Mouse (Mus musculus): ENCODE results near the gene Hspbp1. TPM values are rescaled to one million over a fixed set of nuclear protein-coding genes. Genes with fewer than 3 reads are reported as not detected.

The Hspbp1 gene
- polyA plus RNA-seq, 1 experiment from 2014 or later: 141 TPM

DNA sequence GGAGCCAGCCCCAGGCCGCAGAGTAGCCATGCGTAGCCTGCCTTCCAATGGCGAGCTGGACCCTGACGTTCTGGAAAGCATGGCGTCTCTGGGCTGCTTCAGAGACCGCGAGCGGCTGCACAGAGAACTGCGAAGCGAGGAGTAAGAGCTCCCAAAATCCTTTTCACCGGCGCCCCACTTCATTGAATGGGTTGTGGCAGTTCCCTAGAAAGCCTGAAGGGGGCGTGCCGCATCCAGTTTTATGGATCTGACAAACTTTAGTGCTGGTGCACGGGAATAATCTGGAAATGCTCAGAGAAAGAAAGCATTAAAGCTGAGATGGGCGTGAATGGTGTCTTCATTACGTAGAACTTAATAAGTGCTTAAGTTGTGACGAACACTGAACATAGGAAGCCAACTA is 20.2 kb upstream of the Hspbp1 start:
- H3K27ac ChIP-seq (ENCODE audit: low read depth, low read length): no peak overlapping the region
- DNase-seq (ENCODE audit: low spot score): peak; percentile 48
- 35% methylated on average over 18 of the region's 18 CpGs for WGBS
- no peaks in the 10 kb centered on the region for H3K4me1 ChIP-seq (ENCODE audit: control insufficient read depth, insufficient read depth, low read length)
- H3K9ac ChIP-seq (ENCODE audit: low read length): peak overlapping the region; percentile 25; the same call in 1 of the 2 replicates
- H3K4me3 ChIP-seq (ENCODE audit: low read depth, low read length): no peak overlapping the region
- ATAC-seq: 0 out of 2 replicates have a peak, but pooled peaks have one; percentile 7
- peaks cover 95% of the 10 kb centered on the region for H3K36me3 ChIP-seq (ENCODE audit: control insufficient read depth, insufficient read depth, low read length)
- H3K27me3 ChIP-seq (replicated peaks; ENCODE audit: control insufficient read depth, insufficient read depth, low read length): no peaks in the 10 kb centered on the region
- H3K4me2 ChIP-seq (ENCODE audit: low read length): no peak overlapping the region
- H3K9me3 ChIP-seq (replicated peaks; ENCODE audit: control insufficient read depth, low read length): no peaks in the 10 kb centered on the region

- H3K27ac ChIP-seq (ENCODE audit: low read depth, low read length): no peak overlapping the region
- no peaks in the 10 kb centered on the region for H3K4me1 ChIP-seq (ENCODE audit: control insufficient read depth, insufficient read depth, low read length)
- DNase-seq (ENCODE audit: low spot score) (no peak), ATAC-seq (no peak)
- no peak overlapping the region for H3K4me2 ChIP-seq (ENCODE audit: low read length)
- no peaks in the 10 kb centered on the region for H3K9me3 ChIP-seq (replicated peaks; ENCODE audit: control insufficient read depth, low read length)
- peaks cover 93% of the 10 kb centered on the region for H3K36me3 ChIP-seq (ENCODE audit: control insufficient read depth, insufficient read depth, low read length)
- H3K27me3 ChIP-seq (replicated peaks; ENCODE audit: control insufficient read depth, insufficient read depth, low read length): no peaks in the 10 kb centered on the region
- WGBS: 92% methylated on average over 7 of the region's 7 CpGs
- H3K4me3 ChIP-seq (ENCODE audit: low read depth, low read length): no peak overlapping the region
- no peak overlapping the region for H3K9ac ChIP-seq (ENCODE audit: low read length)
Observed at GRCm38 (mm10) chr7:4703195-4703594, 18.3 kb upstream of the Hspbp1 start.

GRCm38 (mm10) chr7:4702334-4702733 is 17.5 kb upstream of the Hspbp1 start:
- no peaks in the 10 kb centered on the region for H3K9me3 ChIP-seq (replicated peaks; ENCODE audit: control insufficient read depth, low read length)
- DNase-seq (ENCODE audit: low spot score) (no peak), ATAC-seq (no peak)
- no peaks in the 10 kb centered on the region for H3K4me1 ChIP-seq (ENCODE audit: control insufficient read depth, insufficient read depth, low read length)
- no peak overlapping the region for H3K4me2 ChIP-seq (ENCODE audit: low read length)
- H3K9ac ChIP-seq (ENCODE audit: low read length): no peak overlapping the region
- WGBS: 50% methylated on average over 8 of the region's 8 CpGs
- peaks cover 93% of the 10 kb centered on the region for H3K36me3 ChIP-seq (ENCODE audit: control insufficient read depth, insufficient read depth, low read length)
- H3K27ac ChIP-seq (ENCODE audit: low read depth, low read length): no peak overlapping the region
- no peaks in the 10 kb centered on the region for H3K27me3 ChIP-seq (replicated peaks; ENCODE audit: control insufficient read depth, insufficient read depth, low read length)
- H3K4me3 ChIP-seq (ENCODE audit: low read depth, low read length): no peak overlapping the region

- H3K27me3 ChIP-seq (replicated peaks; ENCODE audit: control insufficient read depth, insufficient read depth, low read length): no peaks in the 10 kb centered on the region
- no peak overlapping the region for H3K9ac ChIP-seq (ENCODE audit: low read length)
- 85% methylated on average over 6 of the region's 6 CpGs for WGBS
- no peak overlapping the region for H3K4me2 ChIP-seq (ENCODE audit: low read length)
- no peak for DNase-seq (ENCODE audit: low spot score)
- no peak overlapping the region for H3K27ac ChIP-seq (ENCODE audit: low read depth, low read length)
- no peak for ATAC-seq
- H3K9me3 ChIP-seq (replicated peaks; ENCODE audit: control insufficient read depth, low read length): no peaks in the 10 kb centered on the region
- H3K36me3 ChIP-seq (ENCODE audit: control insufficient read depth, insufficient read depth, low read length): peaks cover 57% of the 10 kb centered on the region
- H3K4me3 ChIP-seq (ENCODE audit: low read depth, low read length): no peak overlapping the region
- peaks cover 6% of the 10 kb centered on the region for H3K4me1 ChIP-seq (ENCODE audit: control insufficient read depth, insufficient read depth, low read length)
Observed at GRCm38 (mm10) chr7:4693004-4693403, 8.1 kb upstream of the Hspbp1 start.

DNA sequence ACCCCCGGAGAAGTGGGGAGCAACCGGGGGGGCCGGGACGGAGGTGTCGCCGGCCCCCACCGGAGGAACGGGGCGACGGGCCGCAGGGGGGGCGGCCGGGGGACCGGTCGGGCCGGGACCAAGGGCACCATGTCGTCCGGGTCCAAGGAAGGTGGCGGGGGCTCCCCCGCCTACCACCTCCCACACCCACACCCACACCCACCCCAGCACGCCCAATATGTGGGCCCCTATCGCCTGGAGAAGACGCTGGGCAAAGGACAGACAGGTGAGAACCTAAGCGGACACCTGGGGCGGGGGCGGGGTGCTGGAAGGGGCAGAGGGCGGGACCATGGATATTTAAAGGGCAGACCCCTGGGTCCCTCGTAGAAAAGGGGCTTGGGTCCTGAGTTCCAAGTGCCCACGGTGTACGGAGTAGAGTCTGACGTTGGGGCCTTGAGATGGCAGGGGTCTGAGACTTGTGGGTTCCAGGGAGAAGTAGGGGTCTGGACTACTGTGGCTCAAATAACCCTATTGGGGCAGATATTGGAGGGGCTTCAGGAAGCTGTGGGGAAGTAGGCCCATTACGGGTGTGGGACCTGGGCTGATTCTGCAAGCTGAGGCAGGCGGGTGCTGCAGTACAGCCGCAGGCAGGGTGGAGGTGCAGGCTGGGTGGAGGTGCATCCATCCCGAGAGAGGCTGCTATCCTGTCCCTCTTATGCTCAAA is 6.2 kb upstream of the Hspbp1 start:
- H3K36me3 ChIP-seq (ENCODE audit: control insufficient read depth, insufficient read depth, low read length): peaks cover 38% of the 10 kb centered on the region
- H3K4me2 ChIP-seq (ENCODE audit: low read length): peak overlapping the region; percentile 77
- H3K27me3 ChIP-seq (replicated peaks; ENCODE audit: control insufficient read depth, insufficient read depth, low read length): no peaks in the 10 kb centered on the region
- H3K4me3 ChIP-seq (ENCODE audit: low read depth, low read length): peak overlapping the region; percentile 97
- H3K9me3 ChIP-seq (replicated peaks; ENCODE audit: control insufficient read depth, low read length): no peaks in the 10 kb centered on the region
- DNase-seq (ENCODE audit: low spot score) (peak; percentile 34), ATAC-seq (peak; percentile 70)
- peak overlapping the region; percentile 100 for H3K9ac ChIP-seq (ENCODE audit: low read length)
- H3K4me1 ChIP-seq (ENCODE audit: control insufficient read depth, insufficient read depth, low read length): peaks cover 6% of the 10 kb centered on the region
- peak overlapping the region; percentile 97 for H3K27ac ChIP-seq (ENCODE audit: low read depth, low read length)
- WGBS: 4% methylated on average over 22 of the region's 35 CpGs

DNA sequence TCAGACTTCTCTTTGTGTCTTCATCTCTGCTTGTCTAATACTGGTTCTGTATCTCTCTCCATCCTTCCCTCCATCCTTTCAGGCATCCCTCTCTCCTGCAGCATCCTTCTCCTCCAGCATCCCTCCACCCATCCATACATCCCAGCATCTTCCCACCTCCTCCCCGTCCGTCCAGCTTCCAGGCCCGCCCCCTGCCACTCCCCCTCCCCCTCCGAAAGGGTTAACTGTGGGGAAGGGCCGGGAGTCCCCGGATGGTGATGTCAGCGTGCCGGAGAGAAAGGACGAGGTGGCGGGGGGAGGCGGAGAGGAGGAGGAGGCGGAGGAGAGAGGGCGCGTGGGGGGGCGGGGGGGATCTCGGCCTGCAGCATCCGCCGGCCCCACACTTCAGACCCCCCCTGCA is 5.5 kb upstream of the Hspbp1 start, which contains the start of gene Brsk1:
TSS of gene Brsk1 (plus strand) at position 218 of the 400 bp plus-strand sequence.
- peak within 1 kb of the TSS; percentile 97 for H3K4me3 ChIP-seq (ENCODE audit: low read depth, low read length)

DNA sequence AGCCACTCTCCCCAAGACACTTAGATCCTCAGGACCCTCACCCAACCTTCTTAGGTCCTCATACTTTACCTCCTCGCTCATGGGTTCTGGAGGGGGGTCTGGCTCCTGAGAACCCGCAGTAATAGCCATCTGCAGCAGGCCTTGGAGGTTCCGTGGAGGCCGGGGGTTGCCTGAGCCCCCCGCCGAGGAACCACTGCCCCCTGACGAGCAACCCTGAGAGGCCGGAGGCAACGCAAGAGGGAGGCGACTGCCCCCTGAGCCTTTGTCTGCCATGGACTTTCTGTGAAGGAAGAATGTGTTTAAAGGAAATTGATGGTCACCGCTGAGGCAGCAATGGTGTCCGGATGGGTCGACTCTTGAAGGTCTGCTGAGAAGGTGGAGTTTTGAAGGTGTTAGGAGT is 665 bp downstream of the Hspbp1 start:
- DNase-seq (ENCODE audit: low spot score) (no peak), ATAC-seq (no peak)
- H3K4me1 ChIP-seq (ENCODE audit: control insufficient read depth, insufficient read depth, low read length): peaks cover 5% of the 10 kb centered on the region
- H3K4me2 ChIP-seq (ENCODE audit: low read length): peak overlapping the region; percentile 75
- H3K27ac ChIP-seq (ENCODE audit: low read depth, low read length): no peak overlapping the region
- peaks cover 13% of the 10 kb centered on the region for H3K36me3 ChIP-seq (ENCODE audit: control insufficient read depth, insufficient read depth, low read length)
- 1% methylated on average over 13 of the region's 13 CpGs for WGBS
- H3K9me3 ChIP-seq (replicated peaks; ENCODE audit: control insufficient read depth, low read length): no peaks in the 10 kb centered on the region
- H3K4me3 ChIP-seq (ENCODE audit: low read depth, low read length): peak overlapping the region; percentile 67
- H3K9ac ChIP-seq (ENCODE audit: low read length): peak overlapping the region; percentile 59
- no peaks in the 10 kb centered on the region for H3K27me3 ChIP-seq (replicated peaks; ENCODE audit: control insufficient read depth, insufficient read depth, low read length)

More for the DNA sequence above, 5.5 kb upstream of the Hspbp1 start, which contains the start of gene Brsk1:
- Histone ChIP-seq H3K9ac (ENCODE audit: low read length) (peak within 1 kb of the TSS; percentile 100), H3K27ac (ENCODE audit: low read depth, low read length) (peak within 1 kb of the TSS; percentile 97), H3K27me3 (replicated peaks; ENCODE audit: control insufficient read depth, insufficient read depth, low read length) (no peaks in the 10 kb centered on the region), H3K9me3 (replicated peaks; ENCODE audit: control insufficient read depth, low read length) (no peaks in the 10 kb centered on the region), H3K4me2 (ENCODE audit: low read length) (peak within 1 kb of the TSS; percentile 77), H3K36me3 (ENCODE audit: control insufficient read depth, insufficient read depth, low read length) (peaks cover 31% of the 10 kb centered on the region), H3K4me1 (ENCODE audit: control insufficient read depth, insufficient read depth, low read length) (peaks cover 6% of the 10 kb centered on the region)
- DNase-seq (ENCODE audit: low spot score): peak; percentile 95
- peak; percentile 93 for ATAC-seq
- under 1% methylated on average over 9 of the region's 18 CpGs for WGBS

DNA sequence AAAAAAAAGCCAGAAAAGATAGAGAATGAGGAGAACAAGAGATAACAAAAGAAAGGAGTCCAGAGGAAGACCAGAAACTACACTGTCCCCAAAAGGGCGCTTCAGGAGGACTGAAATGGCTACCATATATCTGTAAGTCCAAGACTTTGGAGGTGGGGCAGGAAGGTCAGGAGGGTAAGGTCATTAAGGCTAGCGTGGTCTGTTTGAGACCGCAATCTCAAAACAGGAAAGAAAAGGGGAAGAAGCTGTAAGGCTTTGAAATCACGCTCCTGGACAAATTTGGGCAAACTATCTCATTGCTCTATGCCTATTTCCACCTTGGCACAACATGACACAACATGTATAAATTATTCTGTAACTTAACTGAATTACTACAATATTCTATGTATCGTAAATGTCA is 1.6 kb downstream of the Hspbp1 start:
- ATAC-seq (no peak), DNase-seq (ENCODE audit: low spot score) (no peak)
- H3K9ac ChIP-seq (ENCODE audit: low read length): no peak overlapping the region
- no peak overlapping the region for H3K4me3 ChIP-seq (ENCODE audit: low read depth, low read length)
- H3K27ac ChIP-seq (ENCODE audit: low read depth, low read length): no peak overlapping the region
- peaks cover 13% of the 10 kb centered on the region for H3K36me3 ChIP-seq (ENCODE audit: control insufficient read depth, insufficient read depth, low read length)
- H3K4me1 ChIP-seq (ENCODE audit: control insufficient read depth, insufficient read depth, low read length): peaks cover 5% of the 10 kb centered on the region
- H3K4me2 ChIP-seq (ENCODE audit: low read length): no peak overlapping the region
- no peaks in the 10 kb centered on the region for H3K27me3 ChIP-seq (replicated peaks; ENCODE audit: control insufficient read depth, insufficient read depth, low read length)
- no peaks in the 10 kb centered on the region for H3K9me3 ChIP-seq (replicated peaks; ENCODE audit: control insufficient read depth, low read length)
- 90% methylated on average over 5 of the region's 5 CpGs for WGBS

GRCm38 (mm10) chr7:4675200-4675599 is 9.7 kb downstream of the Hspbp1 start:
- Histone ChIP-seq H3K36me3 (ENCODE audit: control insufficient read depth, insufficient read depth, low read length) (peaks cover 65% of the 10 kb centered on the region), H3K9ac (ENCODE audit: low read length) (no peak overlapping the region), H3K27ac (ENCODE audit: low read depth, low read length) (no peak overlapping the region), H3K9me3 (replicated peaks; ENCODE audit: control insufficient read depth, low read length) (no peaks in the 10 kb centered on the region), H3K4me1 (ENCODE audit: control insufficient read depth, insufficient read depth, low read length) (no peaks in the 10 kb centered on the region), H3K27me3 (replicated peaks; ENCODE audit: control insufficient read depth, insufficient read depth, low read length) (no peaks in the 10 kb centered on the region), H3K4me2 (ENCODE audit: low read length) (no peak overlapping the region), H3K4me3 (ENCODE audit: low read depth, low read length) (no peak overlapping the region)
- ATAC-seq (no peak), DNase-seq (ENCODE audit: low spot score) (no peak)
- 97% methylated on average over 7 of the region's 7 CpGs for WGBS
